Mouse (Mus musculus): ENCODE measurements around the gene Pold2. TPM values are rescaled to one million over a fixed set of nuclear protein-coding genes. Genes with fewer than 3 reads are reported as not detected.

Gene Pold2
- total and polyA plus RNA-seq, 3 experiments = 136 to 285 (median 205) TPM

GRCm38 (mm10) chr11:5901950-5902349 is 23.9 kb upstream of the Pold2 start:
- in situ Hi-C loops (cut with MboI; ENCODE audit: low pct_ligation_motif_present, low pct_unique_long_range_greater_than_20kb, low sequenced_read_pairs) (no loop called here), dilution Hi-C loops (cut with MboI; ENCODE audit: extremely low pct_ligation_motif_present, extremely low pct_unique_long_range_greater_than_20kb, low sequenced_read_pairs) (no loop called here)
- no peaks in the 10 kb centered on the region for H3K9me3 ChIP-seq (replicated peaks; ENCODE audit: low read length)
- H3K4me1 ChIP-seq (ENCODE audit: control insufficient read depth in 1 of 2, insufficient read depth in 2 of 2) = peaks cover 17 to 18% of the 10 kb centered on the region in 2 experiments
- no peaks in the 10 kb centered on the region for H3K36me3 ChIP-seq (replicated peaks in 1 of 2; ENCODE audit: control insufficient read depth in 1 of 2, insufficient read depth in 1 of 2, low read length in 1 of 2)
- H3K27me3 ChIP-seq (replicated peaks) = peaks cover 11% of the 10 kb centered on the region
- no peak overlapping the region for H3K9ac ChIP-seq (ENCODE audit: insufficient read depth, low read depth)
- no peaks in the 10 kb centered on the region for H3K79me2 ChIP-seq (replicated peaks; ENCODE audit: control insufficient read depth, extremely low read depth, insufficient read depth, poor library complexity, severe bottlenecking)
- DNase-seq (ENCODE audit: extremely low read depth) = no peak
- TF ChIP-seq JUND (conservative IDR thresholded peaks at IDR 0.05; ENCODE audit: low read depth, low read length) (no peak), ETS1 (conservative IDR thresholded peaks at IDR 0.05; ENCODE audit: low read depth, low read length) (no peak), USF1 (IDR thresholded peaks at IDR 0.05; ENCODE audit: low read depth, low read length) (no peak), RCOR1 (conservative IDR thresholded peaks at IDR 0.05; ENCODE audit: low read depth, low read length) (no peak), BHLHE40 (IDR thresholded peaks at IDR 0.05; ENCODE audit: low read depth, low read length) (no peak), MXI1 (IDR thresholded peaks at IDR 0.05; ENCODE audit: low read depth, low read length) (no peak), TCF12 (IDR thresholded peaks at IDR 0.05; ENCODE audit: low read depth, low read length) (no peak), JUN (IDR thresholded peaks at IDR 0.05; ENCODE audit: insufficient read depth, low read depth, low read length) (no peak), ZKSCAN1 (IDR thresholded peaks at IDR 0.05; ENCODE audit: borderline replicate concordance, low read depth, low read length) (no peak), ZNF384 (IDR thresholded peaks at IDR 0.05; ENCODE audit: low read depth, low read length) (no peak), ZMIZ1 (IDR thresholded peaks at IDR 0.05; ENCODE audit: low read depth, low read length) (no peak), MYC (IDR thresholded peaks at IDR 0.05; ENCODE audit: low read depth, low read length) (no peak), POLR2A (IDR thresholded peaks at IDR 0.05; ENCODE audit: low read depth, low read length) (no peak)
- no peak overlapping the region for H3K27ac ChIP-seq (ENCODE audit: insufficient read depth, low read depth)
- no peak overlapping the region for H3K4me3 ChIP-seq (replicated peaks in 1 of 3; ENCODE audit: low read depth in 2 of 3, low read length in 2 of 3, poor library complexity in 1 of 3)
- H3K4me2 ChIP-seq (ENCODE audit: insufficient read depth, low read depth, poor library complexity, severe bottlenecking) = no peak overlapping the region

- Histone ChIP-seq H3K9me3 (replicated peaks; ENCODE audit: low read length) (no peaks in the 10 kb centered on the region), H3K4me3 (replicated peaks in 1 of 3; ENCODE audit: low read depth in 2 of 3, low read length in 2 of 3, poor library complexity in 1 of 3) (no peak overlapping the region), H3K9ac (ENCODE audit: insufficient read depth, low read depth) (no peak overlapping the region), H3K4me1 (ENCODE audit: control insufficient read depth in 1 of 2, insufficient read depth in 2 of 2) (peaks cover 23% of the 10 kb centered on the region in 2 experiments), H3K79me2 (replicated peaks; ENCODE audit: control insufficient read depth, extremely low read depth, insufficient read depth, poor library complexity, severe bottlenecking) (no peaks in the 10 kb centered on the region), H3K27me3 (replicated peaks) (peaks cover 11% of the 10 kb centered on the region), H3K27ac (ENCODE audit: insufficient read depth, low read depth) (no peak overlapping the region), H3K4me2 (ENCODE audit: insufficient read depth, low read depth, poor library complexity, severe bottlenecking) (no peak overlapping the region), H3K36me3 (replicated peaks in 1 of 2; ENCODE audit: control insufficient read depth in 1 of 2, insufficient read depth in 1 of 2, low read length in 1 of 2) (no peaks in the 10 kb centered on the region)
- in situ Hi-C loops (cut with MboI; ENCODE audit: low pct_ligation_motif_present, low pct_unique_long_range_greater_than_20kb, low sequenced_read_pairs) = no loop called here
- no peak for DNase-seq (ENCODE audit: extremely low read depth)
- dilution Hi-C loops (cut with MboI; ENCODE audit: extremely low pct_ligation_motif_present, extremely low pct_unique_long_range_greater_than_20kb, low sequenced_read_pairs) = no loop called here
- no peak for TF ChIP-seq MEF2A (IDR thresholded peaks at IDR 0.05; ENCODE audit: borderline replicate concordance, low read depth, low read length)
- TF ChIP-seq MXI1 (IDR thresholded peaks at IDR 0.05; ENCODE audit: low read depth, low read length) = no peak
- TF ChIP-seq UBTF (IDR thresholded peaks at IDR 0.05; ENCODE audit: low read depth, low read length) = no peak
- TF ChIP-seq RAD21 (IDR thresholded peaks at IDR 0.05; ENCODE audit: low read depth, low read length) = no peak
Observed at GRCm38 (mm10) chr11:5901320-5901719, 23.2 kb upstream of the Pold2 start.
